Mouse (Mus musculus): ENCODE results near the gene Fbxl21. TPM values are rescaled to one million over a fixed set of nuclear protein-coding genes. Genes with fewer than 3 reads are reported as not detected.

Gene Fbxl21
- polyA plus RNA-seq, 1 experiment: 0.09 TPM

- Histone ChIP-seq H3K79me2 (ENCODE audit: control insufficient read depth, insufficient read depth) (no peaks in the 10 kb centered on the region), H3K4me3 (ENCODE audit: insufficient read depth, poor library complexity, severe bottlenecking) (no peak overlapping the region), H3K27me3 (ENCODE audit: control insufficient read depth, insufficient read depth, insufficient read length) (peaks cover 28% of the 10 kb centered on the region), H3K79me3 (ENCODE audit: low read depth) (no peaks in the 10 kb centered on the region), H3K36me3 (ENCODE audit: control insufficient read depth, insufficient read depth) (no peaks in the 10 kb centered on the region), H3ac (ENCODE audit: control insufficient read depth, insufficient read length, low read depth) (no peak overlapping the region)
- TF ChIP-seq USF1 (IDR thresholded peaks at IDR 0.05; ENCODE audit: low read depth): no peak
- no peak for TF ChIP-seq MYOG (IDR thresholded peaks at IDR 0.05; ENCODE audit: control insufficient read depth, extremely low read depth, insufficient read length)
- no peak for TF ChIP-seq MYOD1 (IDR thresholded peaks at IDR 0.05; ENCODE audit: control insufficient read depth, insufficient read length, low read depth)
Measured at GRCm38 (mm10) chr13:56529685-56530084, 7.4 kb downstream of the Fbxl21 start.

- H3K36me3 ChIP-seq (ENCODE audit: control insufficient read depth, insufficient read depth): no peaks in the 10 kb centered on the region
- no peak overlapping the region for H3K4me3 ChIP-seq (ENCODE audit: insufficient read depth, poor library complexity, severe bottlenecking)
- no peaks in the 10 kb centered on the region for H3K79me2 ChIP-seq (ENCODE audit: control insufficient read depth, insufficient read depth)
- H3K79me3 ChIP-seq (ENCODE audit: low read depth): no peaks in the 10 kb centered on the region
- TF ChIP-seq MYOG (IDR thresholded peaks at IDR 0.05; ENCODE audit: control insufficient read depth, extremely low read depth, insufficient read length) (no peak), FOSL1 (IDR thresholded peaks at IDR 0.05; ENCODE audit: insufficient read depth, low read length, poor library complexity, severe bottlenecking) (no peak), CEBPB (IDR thresholded peaks at IDR 0.05; ENCODE audit: low read depth) (no peak), USF1 (IDR thresholded peaks at IDR 0.05; ENCODE audit: low read depth) (no peak), CTCF (IDR thresholded peaks at IDR 0.05; ENCODE audit: control insufficient read depth, insufficient read depth, insufficient read length) (no peak), MYOD1 (IDR thresholded peaks at IDR 0.05; ENCODE audit: control insufficient read depth, insufficient read length, low read depth) (no peak), MAX (IDR thresholded peaks at IDR 0.05) (no peak)
- H3K27me3 ChIP-seq (ENCODE audit: control insufficient read depth, insufficient read depth, insufficient read length): peaks cover 16% of the 10 kb centered on the region
- H3ac ChIP-seq (ENCODE audit: control insufficient read depth, insufficient read length, low read depth): no peak overlapping the region
Measured at GRCm38 (mm10) chr13:56534931-56535330, 12.7 kb downstream of the Fbxl21 start.

GRCm38 (mm10) chr13:56535570-56535969 is 13.3 kb downstream of the Fbxl21 start:
- no peaks in the 10 kb centered on the region for H3K79me2 ChIP-seq (ENCODE audit: control insufficient read depth, insufficient read depth)
- peaks cover 16% of the 10 kb centered on the region for H3K27me3 ChIP-seq (ENCODE audit: control insufficient read depth, insufficient read depth, insufficient read length)
- TF ChIP-seq MYOD1 (IDR thresholded peaks at IDR 0.05; ENCODE audit: control insufficient read depth, insufficient read length, low read depth) (no peak), CTCF (IDR thresholded peaks at IDR 0.05; ENCODE audit: control insufficient read depth, insufficient read depth, insufficient read length) (no peak), CEBPB (IDR thresholded peaks at IDR 0.05; ENCODE audit: low read depth) (no peak), USF1 (IDR thresholded peaks at IDR 0.05; ENCODE audit: low read depth) (no peak), MYOG (IDR thresholded peaks at IDR 0.05; ENCODE audit: control insufficient read depth, extremely low read depth, insufficient read length) (no peak), FOSL1 (IDR thresholded peaks at IDR 0.05; ENCODE audit: insufficient read depth, low read length, poor library complexity, severe bottlenecking) (no peak)
- no peaks in the 10 kb centered on the region for H3K36me3 ChIP-seq (ENCODE audit: control insufficient read depth, insufficient read depth)
- H3K79me3 ChIP-seq (ENCODE audit: low read depth): no peaks in the 10 kb centered on the region
- no peak overlapping the region for H3K4me3 ChIP-seq (ENCODE audit: insufficient read depth, poor library complexity, severe bottlenecking)
- no peak overlapping the region for H3ac ChIP-seq (ENCODE audit: control insufficient read depth, insufficient read length, low read depth)

- H3K79me3 ChIP-seq (ENCODE audit: low read depth): no peaks in the 10 kb centered on the region
- no peaks in the 10 kb centered on the region for H3K79me2 ChIP-seq (ENCODE audit: control insufficient read depth, insufficient read depth)
- H3K4me3 ChIP-seq (ENCODE audit: insufficient read depth, poor library complexity, severe bottlenecking): no peak overlapping the region
- peaks cover 12% of the 10 kb centered on the region for H3K27me3 ChIP-seq (ENCODE audit: control insufficient read depth, insufficient read depth, insufficient read length)
- H3ac ChIP-seq (ENCODE audit: control insufficient read depth, insufficient read length, low read depth): no peak overlapping the region
- H3K36me3 ChIP-seq (ENCODE audit: control insufficient read depth, insufficient read depth): no peaks in the 10 kb centered on the region
- no peak for TF ChIP-seq CEBPB (IDR thresholded peaks at IDR 0.05; ENCODE audit: low read depth)
- no peak for TF ChIP-seq FOSL1 (IDR thresholded peaks at IDR 0.05; ENCODE audit: insufficient read depth, low read length, poor library complexity, severe bottlenecking)
- TF ChIP-seq CTCF (IDR thresholded peaks at IDR 0.05; ENCODE audit: control insufficient read depth, insufficient read depth, insufficient read length): no peak
- no peak for TF ChIP-seq MYOG (IDR thresholded peaks at IDR 0.05; ENCODE audit: control insufficient read depth, extremely low read depth, insufficient read length)
- TF ChIP-seq USF1 (IDR thresholded peaks at IDR 0.05; ENCODE audit: low read depth): no peak
- TF ChIP-seq MYOD1 (IDR thresholded peaks at IDR 0.05; ENCODE audit: control insufficient read depth, insufficient read length, low read depth): no peak
- no peak for TF ChIP-seq MAX (IDR thresholded peaks at IDR 0.05)
Measured at GRCm38 (mm10) chr13:56537026-56537425, 14.8 kb downstream of the Fbxl21 start.

- Histone ChIP-seq H3K27me3 (ENCODE audit: control insufficient read depth, insufficient read depth, insufficient read length) (peaks cover 7% of the 10 kb centered on the region), H3K79me3 (ENCODE audit: low read depth) (no peaks in the 10 kb centered on the region), H3K79me2 (ENCODE audit: control insufficient read depth, insufficient read depth) (no peaks in the 10 kb centered on the region), H3ac (ENCODE audit: control insufficient read depth, insufficient read length, low read depth) (no peak overlapping the region), H3K36me3 (ENCODE audit: control insufficient read depth, insufficient read depth) (no peaks in the 10 kb centered on the region), H3K4me3 (ENCODE audit: insufficient read depth, poor library complexity, severe bottlenecking) (no peak overlapping the region)
- TF ChIP-seq MAX (IDR thresholded peaks at IDR 0.05) (no peak), MYOG (IDR thresholded peaks at IDR 0.05; ENCODE audit: control insufficient read depth, extremely low read depth, insufficient read length) (no peak), CEBPB (IDR thresholded peaks at IDR 0.05; ENCODE audit: low read depth) (no peak), CTCF (IDR thresholded peaks at IDR 0.05; ENCODE audit: control insufficient read depth, insufficient read depth, insufficient read length) (no peak), USF1 (IDR thresholded peaks at IDR 0.05; ENCODE audit: low read depth) (no peak), MYOD1 (IDR thresholded peaks at IDR 0.05; ENCODE audit: control insufficient read depth, insufficient read length, low read depth) (no peak), FOSL1 (IDR thresholded peaks at IDR 0.05; ENCODE audit: insufficient read depth, low read length, poor library complexity, severe bottlenecking) (no peak)
Measured at GRCm38 (mm10) chr13:56539846-56540245, 17.6 kb downstream of the Fbxl21 start.

- Histone ChIP-seq H3K36me3 (ENCODE audit: control insufficient read depth, insufficient read depth) (no peaks in the 10 kb centered on the region), H3K4me3 (ENCODE audit: insufficient read depth, poor library complexity, severe bottlenecking) (no peak overlapping the region)
- TF ChIP-seq CTCF (IDR thresholded peaks at IDR 0.05; ENCODE audit: control insufficient read depth, insufficient read depth, insufficient read length) (no peak), MYOD1 (IDR thresholded peaks at IDR 0.05; ENCODE audit: control insufficient read depth, insufficient read length, low read depth) (no peak), MAX (IDR thresholded peaks at IDR 0.05) (no peak), MYOG (IDR thresholded peaks at IDR 0.05; ENCODE audit: control insufficient read depth, extremely low read depth, insufficient read length) (no peak), FOSL1 (IDR thresholded peaks at IDR 0.05; ENCODE audit: insufficient read depth, low read length, poor library complexity, severe bottlenecking) (no peak), USF1 (IDR thresholded peaks at IDR 0.05; ENCODE audit: low read depth) (no peak), CEBPB (IDR thresholded peaks at IDR 0.05; ENCODE audit: low read depth) (no peak)
Measured at GRCm38 (mm10) chr13:56543805-56544204, 21.5 kb downstream of the Fbxl21 start.

More at GRCm38 (mm10) chr13:56543805-56544204, 21.5 kb downstream of the Fbxl21 start:
- Histone ChIP-seq H3K79me3 (ENCODE audit: low read depth) (no peaks in the 10 kb centered on the region), H3K27me3 (ENCODE audit: control insufficient read depth, insufficient read depth, insufficient read length) (no peaks in the 10 kb centered on the region), H3K79me2 (ENCODE audit: control insufficient read depth, insufficient read depth) (no peaks in the 10 kb centered on the region), H3ac (ENCODE audit: control insufficient read depth, insufficient read length, low read depth) (no peak overlapping the region)

Measured in C2C12 (cell line).